16 mouse cellular contexts compared by ENCODE assay signal in the genomic region with DNA sequence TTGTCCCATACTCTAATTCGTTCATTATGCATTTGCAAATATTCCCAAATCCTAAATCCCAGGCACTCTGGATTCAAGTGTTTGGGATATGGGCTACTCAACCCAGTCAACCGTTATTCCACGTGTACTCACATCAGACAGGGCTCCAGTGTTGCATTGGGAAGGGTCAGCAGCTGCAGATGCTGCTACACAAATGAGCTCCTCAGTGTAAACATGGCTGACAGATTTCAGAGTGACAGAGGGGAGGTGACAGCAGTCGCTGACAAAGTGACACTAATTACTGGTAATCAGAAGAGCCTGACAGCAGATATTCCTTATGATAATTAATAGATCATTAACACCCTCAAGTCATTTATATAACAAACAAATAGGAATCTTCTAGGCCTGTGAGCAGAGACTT.
DNase-seq lines count a peak whose midpoint lies in the region; ATAC-seq and TF ChIP-seq lines count a peak whose summit lies in the region.
"Had no signal": no experiment of that assay in that cellular context is flagged by ENCODE, and none has a peak within 500 bp of the region (broad histone marks: within the 10 kb centered on the region; RNA-seq: fewer than 3 reads in every experiment).

No protein-coding gene starts in this region.

- no peaks in the 10 kb centered on the region for H3K9me3 ChIP-seq in forebrain, embryonic 12.5 days
- no peaks in the 10 kb centered on the region for H3K9me3 ChIP-seq in forebrain, embryonic 11.5 days (ENCODE audit: control insufficient read depth, low read length)
- H3K9me3 ChIP-seq in hindbrain, embryonic 11.5 days (ENCODE audit: control insufficient read depth, low read length), result no peaks in the 10 kb centered on the region
- no peaks in the 10 kb centered on the region for H3K9me3 ChIP-seq in hindbrain, embryonic 14.5 days (ENCODE audit: control insufficient read depth, low read length)
- H3K9me3 ChIP-seq in midbrain, embryonic 14.5 days (ENCODE audit: control insufficient read depth, low read length), result no peaks in the 10 kb centered on the region
- H3K9me3 ChIP-seq in midbrain, postnatal 0 days (ENCODE audit: low read length), result no peaks in the 10 kb centered on the region
- H3K9me3 ChIP-seq: heart, embryonic 13.5 days; hindbrain, embryonic 15.5 days had no signal

- ATAC-seq in forebrain, embryonic 12.5 days (ENCODE audit: low FRiP score), result peak; percentile 51; the same call in 1 of the 2 replicates
- ATAC-seq in forebrain, embryonic 11.5 days (replicated peaks; ENCODE audit: low FRiP score), result no peak
- 0 out of 2 replicates have a peak, but pooled peaks have one; percentile 40 for ATAC-seq in hindbrain, embryonic 11.5 days (ENCODE audit: low FRiP score)
- ATAC-seq in hindbrain, embryonic 14.5 days (ENCODE audit: low FRiP score), result no peak
- peak; percentile 69; the same call in 1 of the 2 replicates for ATAC-seq in midbrain, embryonic 14.5 days (ENCODE audit: low FRiP score, low TSS enrichment)
- no peak for ATAC-seq in midbrain, postnatal 0 days (ENCODE audit: low FRiP score)

- DNase-seq in forebrain, embryonic 11.5 days (ENCODE audit: low spot score), result no peak
- no peak for DNase-seq in hindbrain, embryonic 11.5 days (ENCODE audit: low spot score)
- no peak for DNase-seq in hindbrain, embryonic 14.5 days (ENCODE audit: low spot score)
- no peak for DNase-seq in midbrain, embryonic 14.5 days
- DNase-seq in midbrain, postnatal 0 days (ENCODE audit: low spot score), result no peak
- no peak for DNase-seq in cerebellum, adult 18-20 months
- DNase-seq: adrenal gland, postnatal 10 days; cerebellum, adult 2 months; cerebellum, postnatal 10 days; gastrocnemius, postnatal 36 days; heart, adult 11 months; heart, postnatal 36 days; kidney, adult 11 months had no signal

- H3K36me3 ChIP-seq in forebrain, embryonic 12.5 days (replicated peaks), result no peaks in the 10 kb centered on the region
- H3K36me3 ChIP-seq in forebrain, embryonic 11.5 days (ENCODE audit: control insufficient read depth, insufficient read depth, low read length), result no peaks in the 10 kb centered on the region
- H3K36me3 ChIP-seq in hindbrain, embryonic 11.5 days (ENCODE audit: control insufficient read depth, insufficient read depth, low read length), result no peaks in the 10 kb centered on the region
- no peaks in the 10 kb centered on the region for H3K36me3 ChIP-seq in hindbrain, embryonic 14.5 days (replicated peaks; ENCODE audit: control insufficient read depth, insufficient read depth)
- no peaks in the 10 kb centered on the region for H3K36me3 ChIP-seq in midbrain, embryonic 14.5 days (ENCODE audit: control insufficient read depth, insufficient read depth, low read length)
- H3K36me3 ChIP-seq in midbrain, postnatal 0 days (ENCODE audit: insufficient read depth, low read length), result no peaks in the 10 kb centered on the region
- H3K36me3 ChIP-seq: heart, embryonic 13.5 days; hindbrain, embryonic 15.5 days had no signal

- H3K27ac ChIP-seq in forebrain, embryonic 12.5 days, result no peak overlapping the region
- no peak overlapping the region for H3K27ac ChIP-seq in forebrain, embryonic 11.5 days (ENCODE audit: low read depth, low read length)
- no peak overlapping the region for H3K27ac ChIP-seq in hindbrain, embryonic 11.5 days (ENCODE audit: low read depth, low read length)
- no peak overlapping the region for H3K27ac ChIP-seq in hindbrain, embryonic 14.5 days
- no peak overlapping the region for H3K27ac ChIP-seq in midbrain, embryonic 14.5 days (replicated peaks; ENCODE audit: low read depth, low read length)
- no peak overlapping the region for H3K27ac ChIP-seq in midbrain, postnatal 0 days (ENCODE audit: low read depth, low read length)
- H3K27ac ChIP-seq: heart, embryonic 13.5 days; hindbrain, embryonic 15.5 days had no signal

- no peaks in the 10 kb centered on the region for H3K4me1 ChIP-seq in forebrain, embryonic 12.5 days
- H3K4me1 ChIP-seq in forebrain, embryonic 11.5 days (replicated peaks; ENCODE audit: control insufficient read depth, insufficient read depth, low read length), result no peaks in the 10 kb centered on the region
- H3K4me1 ChIP-seq in hindbrain, embryonic 11.5 days (replicated peaks; ENCODE audit: control insufficient read depth, insufficient read depth, low read length), result no peaks in the 10 kb centered on the region
- H3K4me1 ChIP-seq in hindbrain, embryonic 14.5 days (replicated peaks; ENCODE audit: control insufficient read depth, insufficient read depth, low read length), result no peaks in the 10 kb centered on the region
- H3K4me1 ChIP-seq in midbrain, embryonic 14.5 days (ENCODE audit: control insufficient read depth, insufficient read depth, low read length), result no peaks in the 10 kb centered on the region
- H3K4me1 ChIP-seq in midbrain, postnatal 0 days (ENCODE audit: insufficient read depth, low read length), result no peaks in the 10 kb centered on the region
- H3K4me1 ChIP-seq: heart, embryonic 13.5 days; hindbrain, embryonic 15.5 days had no signal

- H3K4me3 ChIP-seq in forebrain, embryonic 12.5 days (replicated peaks), result no peak overlapping the region
- H3K4me3 ChIP-seq in forebrain, embryonic 11.5 days (ENCODE audit: low read depth, low read length), result no peak overlapping the region
- H3K4me3 ChIP-seq in hindbrain, embryonic 11.5 days (ENCODE audit: low read depth, low read length), result no peak overlapping the region
- H3K4me3 ChIP-seq in hindbrain, embryonic 14.5 days (replicated peaks; ENCODE audit: low read length), result no peak overlapping the region
- H3K4me3 ChIP-seq in midbrain, embryonic 14.5 days (replicated peaks; ENCODE audit: low read depth, low read length), result no peak overlapping the region
- H3K4me3 ChIP-seq in midbrain, postnatal 0 days (ENCODE audit: low read depth, low read length), result no peak overlapping the region
- H3K4me3 ChIP-seq: heart, embryonic 13.5 days; hindbrain, embryonic 15.5 days had no signal

- WGBS in forebrain, embryonic 12.5 days, result 65% methylated on average over 4 of the region's 4 CpGs
- 83% methylated on average over 4 of the region's 4 CpGs for WGBS in forebrain, embryonic 11.5 days
- WGBS in hindbrain, embryonic 11.5 days, result 69% methylated on average over 4 of the region's 4 CpGs
- WGBS in hindbrain, embryonic 14.5 days, result 55% methylated on average over 4 of the region's 4 CpGs
- 65% methylated on average over 4 of the region's 4 CpGs for WGBS in midbrain, embryonic 14.5 days
- WGBS in midbrain, postnatal 0 days, result 65% methylated on average over 4 of the region's 4 CpGs

- H3K27me3 ChIP-seq in forebrain, embryonic 12.5 days, result no peaks in the 10 kb centered on the region
- H3K27me3 ChIP-seq in forebrain, embryonic 11.5 days (ENCODE audit: control insufficient read depth, insufficient read depth, low read length), result no peaks in the 10 kb centered on the region
- H3K27me3 ChIP-seq in hindbrain, embryonic 11.5 days (ENCODE audit: control insufficient read depth, insufficient read depth, low read length), result no peaks in the 10 kb centered on the region
- no peaks in the 10 kb centered on the region for H3K27me3 ChIP-seq in hindbrain, embryonic 14.5 days (ENCODE audit: control insufficient read depth, insufficient read depth, low read length)
- no peaks in the 10 kb centered on the region for H3K27me3 ChIP-seq in midbrain, embryonic 14.5 days (ENCODE audit: control insufficient read depth, insufficient read depth, low read length)
- H3K27me3 ChIP-seq in midbrain, postnatal 0 days (ENCODE audit: insufficient read depth, low read length), result no peaks in the 10 kb centered on the region
- H3K27me3 ChIP-seq: heart, embryonic 13.5 days; hindbrain, embryonic 15.5 days had no signal

- no peak overlapping the region for H3K4me2 ChIP-seq in forebrain, embryonic 12.5 days
- H3K4me2 ChIP-seq in forebrain, embryonic 11.5 days (ENCODE audit: low read depth, low read length, severe bottlenecking), result no peak overlapping the region
- no peak overlapping the region for H3K4me2 ChIP-seq in hindbrain, embryonic 11.5 days (replicated peaks; ENCODE audit: low read depth, low read length)
- no peak overlapping the region for H3K4me2 ChIP-seq in hindbrain, embryonic 14.5 days (replicated peaks)
- no peak overlapping the region for H3K4me2 ChIP-seq in midbrain, embryonic 14.5 days (ENCODE audit: low read length)
- H3K4me2 ChIP-seq in midbrain, postnatal 0 days (ENCODE audit: low read depth, low read length, poor library complexity, severe bottlenecking), result no peak overlapping the region
- H3K4me2 ChIP-seq: heart, embryonic 13.5 days; hindbrain, embryonic 15.5 days had no signal

- H3K9ac ChIP-seq in forebrain, embryonic 12.5 days, result no peak overlapping the region
- H3K9ac ChIP-seq in forebrain, embryonic 11.5 days (ENCODE audit: low read length), result no peak overlapping the region
- no peak overlapping the region for H3K9ac ChIP-seq in hindbrain, embryonic 11.5 days (ENCODE audit: low read depth, low read length)
- H3K9ac ChIP-seq in hindbrain, embryonic 14.5 days, result no peak overlapping the region
- no peak overlapping the region for H3K9ac ChIP-seq in midbrain, embryonic 14.5 days (replicated peaks; ENCODE audit: low read length)
- no peak overlapping the region for H3K9ac ChIP-seq in midbrain, postnatal 0 days (replicated peaks; ENCODE audit: low read length, poor library complexity, severe bottlenecking)
- H3K9ac ChIP-seq: heart, embryonic 13.5 days; hindbrain, embryonic 15.5 days had no signal

- TF ChIP-seq CTCF in midbrain, postnatal 0 days (IDR thresholded peaks at IDR 0.05), result no peak

Comparison
In these comparisons a context has a peak if more than half of its experiments do, and no peak if none do; other contexts are left out.
1. ATAC-seq: peak in forebrain, embryonic 12.5 days (single experiment), hindbrain, embryonic 11.5 days (single experiment) and midbrain, embryonic 14.5 days (single experiment); none in forebrain, embryonic 11.5 days (single experiment), hindbrain, embryonic 14.5 days (single experiment) and midbrain, postnatal 0 days (single experiment).